Mouse (Mus musculus) Patski (cell line): ENCODE results near the gene Rgs14. TPM values are rescaled to one million over a fixed set of nuclear protein-coding genes. Genes with fewer than 3 reads are reported as not detected.
A peak's percentile ranks its signal among the peaks of the same experiment; 100 is the strongest.

Experiments
- ATAC-seq: fragments of 100-300 bp; one replicate; pipeline ENCODE4 v1.8.0; 2021
- CTCF ChIA-PET: fragments of 350-600 bp; sonication (Branson Sonifier 250); formaldehyde crosslinking; loops from one replicate; lab custom pipeline; 2022; ENCODE audit warnings: inconsistent platforms; lab: Charles Lee
- POLR2A ChIA-PET: fragments of 350-600 bp; sonication (Branson Sonifier 250); formaldehyde crosslinking; loops from one replicate; lab custom pipeline; 2022; ENCODE audit warnings: antibody characterized with exemption, inconsistent platforms; lab: Charles Lee
- DNase-seq: peaks from one replicate; pipeline ENCODE4 v3.0.0-alpha.2; 2011; ENCODE audit warnings: low read depth, low spot score
- H3K27me3 ChIP-seq: fragments of 371-371 bp; one replicate; pipeline ENCODE4 v1.5.1; 2021
- CTCF ChIP-seq: fragments of 100-300 bp; IDR thresholded peaks from one replicate; pipeline ENCODE4 v1.5.1; 2021
- in situ Hi-C: fragments of 300-500 bp; cut with MboI; formaldehyde crosslinking; loops from 3 replicates; pipeline ENCODE4 v1.11.1; 2018; ENCODE audit warnings: low pct_unique_long_range_greater_than_20kb, mixed read lengths
- polyA plus RNA-seq: library from polyadenylated mRNA; unstranded; gene quantifications from one replicate; pipeline ENCODE4 v1.2.3, GENCODE M21; 2021

The Rgs14 gene
- polyA plus RNA-seq, 1 experiment from 2014 or later = 0.54 TPM

- ATAC-seq (no peak), DNase-seq (no peak)
- in situ Hi-C loops = no loop called here
- CTCF ChIA-PET = no interaction called here
- no peak for TF ChIP-seq CTCF
- POLR2A ChIA-PET = no interaction called here
- no peaks in the 10 kb centered on the region for H3K27me3 ChIP-seq
Observed at GRCm38 (mm10) chr13:55342469-55342868, 27.1 kb upstream of the Rgs14 start.

GRCm38 (mm10) chr13:55344286-55344685, 25.2 kb upstream of the Rgs14 start:
- in situ Hi-C loops = no loop called here
- no peak for ATAC-seq
- H3K27me3 ChIP-seq = no peaks in the 10 kb centered on the region
- no peak for DNase-seq
- ChIA-PET CTCF (no interaction called here), POLR2A (no interaction called here)
- TF ChIP-seq CTCF = no peak

GRCm38 (mm10) chr13:55346745-55347144, 22.8 kb upstream of the Rgs14 start:
- DNase-seq (no peak), ATAC-seq (no peak)
- in situ Hi-C loops = no loop called here
- no peak for TF ChIP-seq CTCF
- POLR2A ChIA-PET = no interaction called here
- CTCF ChIA-PET = no interaction called here
- H3K27me3 ChIP-seq = no peaks in the 10 kb centered on the region

DNA sequence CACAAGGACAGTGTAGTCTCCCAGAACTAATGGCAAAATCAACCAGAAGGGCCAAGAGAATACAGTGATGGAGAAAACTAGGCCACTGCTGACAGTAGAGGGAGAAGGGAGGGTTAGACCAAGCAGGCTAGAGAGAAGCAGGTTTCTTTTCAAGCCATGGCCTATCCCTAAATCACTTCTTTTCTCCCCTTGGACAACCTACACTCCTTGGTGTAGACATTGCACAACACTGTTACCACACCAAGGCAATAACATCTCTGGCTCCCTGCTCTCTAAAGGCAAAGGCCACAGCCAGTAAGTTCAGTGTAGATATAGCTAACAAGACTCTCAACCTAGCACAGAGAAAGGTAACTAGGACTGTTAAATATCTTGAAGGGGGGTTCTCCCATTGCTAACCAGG, 8.4 kb upstream of the Rgs14 start:
- ATAC-seq (no peak), DNase-seq (no peak)
- no peak for TF ChIP-seq CTCF
- CTCF ChIA-PET = no interaction called here
- in situ Hi-C loops = no loop called here
- H3K27me3 ChIP-seq = no peaks in the 10 kb centered on the region
- POLR2A ChIA-PET = no interaction called here

DNA sequence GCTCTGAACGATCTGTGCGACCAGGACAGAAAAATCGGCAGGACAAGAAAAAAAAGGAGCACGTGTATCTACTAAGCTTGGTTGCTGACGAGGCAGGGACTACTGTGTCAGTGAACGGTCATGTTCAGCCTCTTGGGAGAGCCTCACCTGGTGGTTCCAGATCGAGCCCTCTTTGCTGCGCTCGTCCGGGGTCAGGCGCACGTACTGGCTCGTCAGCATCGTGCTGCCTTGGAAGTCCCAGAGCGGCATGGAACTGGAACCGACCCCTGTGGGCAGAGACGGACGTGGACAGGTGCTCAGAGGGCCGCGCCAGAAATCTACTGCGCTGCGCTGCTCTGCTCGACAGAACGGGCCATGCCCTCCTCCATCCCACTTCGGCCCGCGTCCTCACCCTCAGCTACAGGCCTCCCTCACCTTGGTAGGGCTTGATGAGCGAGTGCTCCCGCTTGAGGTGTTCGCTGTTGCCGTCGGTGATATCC, 7.5 kb upstream of the Rgs14 start:
- ChIA-PET CTCF (no interaction called here), POLR2A (interaction anchor here (0.5 kb wide), 1 partner anchor 55 kb away, joined by 5 read pairs; no protein-coding TSS in a partner anchor)
- TF ChIP-seq CTCF = no peak
- ATAC-seq (peak; percentile 29), DNase-seq (peak; percentile 7)
- peaks cover 5% of the 10 kb centered on the region for H3K27me3 ChIP-seq
- in situ Hi-C loops = no loop called here

DNA sequence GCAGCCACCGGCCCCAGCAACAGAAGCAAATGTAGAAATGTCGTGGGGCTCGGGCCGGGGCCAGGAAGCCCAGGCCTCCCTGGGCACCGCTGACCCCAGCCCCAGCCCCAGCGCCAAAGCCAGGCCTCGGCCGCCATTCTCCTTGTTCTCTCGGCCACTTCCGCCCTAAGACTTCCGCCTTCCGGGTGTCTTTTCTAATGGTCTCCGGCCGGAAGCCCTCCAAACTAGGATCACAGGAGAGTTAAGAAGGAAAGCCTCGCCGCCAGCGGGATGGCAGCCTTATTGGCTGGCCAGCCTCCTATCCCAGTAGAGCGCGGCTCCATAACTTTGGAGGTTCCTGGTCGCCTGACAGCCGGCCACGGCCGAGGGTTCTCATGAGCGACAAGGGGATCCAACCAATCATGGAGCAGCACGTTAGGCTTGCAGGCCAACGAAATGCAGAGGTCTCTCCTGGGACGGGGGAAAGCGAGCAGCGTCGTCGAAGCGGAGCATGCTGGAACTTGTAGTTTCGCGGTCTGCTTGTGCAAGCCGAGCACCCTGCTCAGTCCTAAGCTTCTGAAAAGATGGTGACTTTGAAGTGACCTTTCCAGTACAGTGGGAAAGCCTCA, 7.0 kb upstream of the Rgs14 start, which contains the start of gene Lman2:
TSS of gene Lman2 (minus strand) at position 331 of the 608 bp plus-strand sequence.
- TF ChIP-seq CTCF = no peak
- ChIA-PET POLR2A (interaction anchor here (0.5 to 0.9 kb wide), 3 partner anchors 55 to 213 kb away, joined by 3 to 5 read pairs (median 3); no protein-coding TSS in a partner anchor), CTCF (interaction anchor here (1.0 kb wide), 1 partner anchor 41 kb away, joined by 3 read pairs; no protein-coding TSS in a partner anchor)
- H3K27me3 ChIP-seq = peaks cover 7% of the 10 kb centered on the region
- in situ Hi-C loops = no loop called here
- ATAC-seq (peak; percentile 97), DNase-seq (peak; percentile 96)

- in situ Hi-C loops = no loop called here
- no peak for ATAC-seq
- DNase-seq = no peak
Observed at GRCm38 (mm10) chr13:55368401-55368800, 1.1 kb upstream of the Rgs14 start.

DNA sequence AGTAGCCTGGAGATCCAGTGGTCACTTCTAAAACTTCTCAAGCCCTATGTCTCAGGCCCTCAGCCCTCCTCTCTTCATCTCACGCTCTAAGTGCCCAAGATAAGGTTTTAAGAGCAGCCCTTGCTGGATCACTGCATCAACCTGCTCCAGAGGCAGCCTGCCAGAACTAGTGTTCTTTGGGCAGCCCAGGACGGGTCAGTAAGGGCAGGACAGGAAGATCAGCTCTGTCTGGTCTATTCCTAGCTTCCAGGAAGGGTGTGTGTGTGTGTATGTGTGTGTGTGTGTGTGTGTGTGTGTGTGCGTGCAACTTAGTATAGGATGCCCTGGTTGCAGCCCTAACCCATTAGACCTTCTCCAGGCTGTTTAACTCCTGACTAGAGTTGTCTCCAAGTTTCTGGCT, 702 bp downstream of the Rgs14 start:
- no peak for TF ChIP-seq CTCF
- in situ Hi-C loops = loop anchor here (5.0 kb wide), 1 partner anchor 57 kb away; the partner anchor contains the start of gene F12
- peaks cover 47% of the 10 kb centered on the region for H3K27me3 ChIP-seq
- no peak for ATAC-seq
- ChIA-PET POLR2A (no interaction called here), CTCF (no interaction called here)
- DNase-seq = no peak

More at GRCm38 (mm10) chr13:55368401-55368800, 1.1 kb upstream of the Rgs14 start:
- POLR2A ChIA-PET = no interaction called here
- no peak for TF ChIP-seq CTCF
- CTCF ChIA-PET = no interaction called here
- peaks cover 30% of the 10 kb centered on the region for H3K27me3 ChIP-seq

DNA sequence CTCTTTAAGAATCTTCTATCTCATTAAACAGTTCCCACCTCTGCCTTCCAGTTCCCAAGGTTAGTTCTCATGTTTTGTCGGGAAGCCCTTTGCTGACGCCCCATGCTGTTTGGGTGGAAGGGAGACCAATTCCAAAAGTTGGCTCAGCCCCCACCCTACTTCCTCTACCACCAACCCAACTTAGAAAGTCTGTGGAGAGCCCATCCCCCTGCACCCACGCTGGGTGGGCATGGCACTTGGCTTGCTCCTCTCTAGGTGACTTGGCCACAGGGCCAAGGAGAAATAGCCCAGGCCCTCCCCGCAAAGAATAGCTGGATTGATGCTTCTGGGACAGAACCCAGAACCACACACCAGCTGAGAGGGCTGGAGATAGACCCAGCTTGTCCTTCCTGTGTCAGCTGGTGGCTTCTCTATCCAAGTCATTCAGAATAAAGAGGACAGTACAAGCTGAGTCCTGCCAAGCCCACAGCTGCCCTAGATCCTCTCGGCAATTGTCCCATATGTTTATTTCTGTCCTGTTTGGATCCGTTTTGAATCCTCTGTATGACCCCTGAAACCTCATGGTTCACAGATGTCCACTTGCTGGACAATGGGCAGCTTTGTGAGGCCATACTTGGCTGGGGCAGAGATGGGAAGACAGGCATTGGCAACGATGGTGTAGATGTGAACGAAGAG, 1.6 kb downstream of the Rgs14 start:
- CTCF ChIA-PET = no interaction called here
- TF ChIP-seq CTCF = no peak
- in situ Hi-C loops = loop anchor here (5.0 kb wide), 1 partner anchor 56 kb away; the partner anchor contains the start of gene F12
- ATAC-seq = no peak
- POLR2A ChIA-PET = no interaction called here
- DNase-seq = no peak
- H3K27me3 ChIP-seq = peaks cover 55% of the 10 kb centered on the region

DNA sequence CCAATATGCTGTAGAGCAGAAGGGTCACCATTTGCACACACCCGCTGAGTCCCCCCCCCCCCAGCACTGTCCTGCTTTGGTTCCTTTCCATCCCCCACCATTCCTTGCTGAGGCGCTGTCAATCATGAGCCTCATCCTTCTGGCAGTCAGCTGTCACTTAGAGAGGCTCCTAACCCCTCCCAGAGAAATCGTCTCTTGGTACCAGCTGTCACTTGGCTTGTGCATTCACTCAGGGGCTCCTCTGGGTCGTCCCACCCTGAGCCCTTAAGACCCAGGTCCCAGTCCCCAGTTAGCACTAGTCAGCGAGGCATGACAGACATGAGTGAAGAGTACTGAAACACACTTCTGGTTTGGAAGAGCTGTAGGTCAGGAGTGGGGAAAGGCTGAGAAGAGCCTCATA, 2.2 kb downstream of the Rgs14 start:
- ChIA-PET POLR2A (no interaction called here), CTCF (no interaction called here)
- no peak for TF ChIP-seq CTCF
- peaks cover 56% of the 10 kb centered on the region for H3K27me3 ChIP-seq
- in situ Hi-C loops = loop anchor here (5.0 kb wide), 1 partner anchor 56 kb away; the partner anchor contains the start of gene F12
- DNase-seq (no peak), ATAC-seq (no peak)
